Mouse (Mus musculus) cerebellum, adult 2 months (tissue): ENCODE results near the gene Pnpla7.

Source experiments
- CTCF ChIP-seq: fragments of 200-500 bp; IDR thresholded peaks from 2 replicates; pipeline ENCODE4 v1.5.1; 2011; ENCODE audit warnings: low read depth, mild to moderate bottlenecking, control low read depth, low read length, moderate library complexity, borderline replicate concordance; ENCODE audit not compliant: insufficient read depth
- POLR2A ChIP-seq: fragments of 200-500 bp; IDR thresholded peaks from 2 replicates; pipeline ENCODE4 v1.6.1; 2011; ENCODE audit warnings: low read length, control low read depth, borderline replicate concordance; ENCODE audit not compliant: insufficient read depth

DNA sequence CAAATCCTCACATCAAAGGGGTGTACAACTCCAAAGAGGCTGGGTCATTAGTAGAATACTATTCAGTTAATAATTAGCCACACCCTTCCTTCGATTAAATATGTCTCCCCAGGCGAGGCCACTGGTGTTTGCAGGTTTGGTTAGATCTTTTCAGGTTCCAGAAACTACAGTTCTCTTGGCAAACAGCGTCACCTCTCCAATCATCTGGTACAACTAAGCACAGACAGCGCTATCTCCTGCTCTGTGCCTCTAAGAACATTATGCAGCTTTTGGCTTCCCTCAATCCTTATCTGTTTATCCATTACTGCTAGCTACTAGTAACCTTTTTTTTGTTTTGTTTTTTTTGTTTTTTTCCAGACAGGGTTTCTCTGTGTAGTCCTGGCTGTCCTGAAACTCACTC lies 93.7 kb downstream of the Pnpla7 start:
- no peak for TF ChIP-seq CTCF
- TF ChIP-seq POLR2A: no peak
